Mouse (Mus musculus): ENCODE data around the gene Clcc1.

DNA sequence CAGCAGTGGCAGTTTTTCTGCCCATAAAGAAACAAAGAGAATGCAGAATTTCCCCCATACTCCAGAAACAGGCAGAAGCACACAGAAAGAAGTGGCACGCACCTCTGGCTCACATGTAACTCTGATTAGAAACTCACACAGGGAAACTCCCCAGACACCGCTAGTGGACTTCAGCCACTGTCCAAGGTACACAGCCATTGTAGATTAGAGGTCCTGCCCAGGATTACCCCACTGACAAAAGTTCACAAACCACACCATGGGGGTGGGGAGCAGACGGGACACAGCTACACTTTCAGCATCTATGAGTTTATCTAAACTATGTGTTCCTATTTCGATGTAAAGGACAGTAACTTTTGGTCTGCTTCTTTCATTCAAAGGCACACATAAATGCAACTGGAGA lies 61.1 kb downstream of the Clcc1 start:
- TF ChIP-seq POLR2A (IDR thresholded peaks at IDR 0.05; ENCODE audit: borderline replicate concordance, insufficient read depth, low read length) (no peak), CTCF (IDR thresholded peaks at IDR 0.05; ENCODE audit: borderline replicate concordance, insufficient read depth, low read depth, low read length) (no peak)
